ENCODE assay signal across 19 mouse cellular contexts in the genomic region with DNA sequence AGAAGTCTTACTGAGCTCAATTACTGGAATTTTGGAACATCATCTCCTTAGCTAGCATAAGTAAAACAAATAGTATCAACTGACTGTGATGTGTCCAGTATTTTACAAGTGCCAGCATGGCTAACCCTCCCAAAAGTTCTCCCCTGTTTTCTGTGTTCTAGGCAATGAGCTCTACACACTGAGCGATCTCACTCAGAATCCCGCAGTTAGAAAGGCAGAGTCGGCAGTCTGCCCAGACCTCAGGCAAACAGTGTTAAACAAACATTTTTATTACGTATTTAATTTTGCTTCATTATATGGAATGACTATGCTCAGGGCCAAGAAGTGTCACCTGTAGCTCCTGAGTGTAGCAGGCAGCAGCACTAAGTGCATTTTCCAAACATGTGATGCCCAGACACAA. TPM values are rescaled to one million over a fixed set of nuclear protein-coding genes. Genes with fewer than 3 reads are reported as not detected.
"Had no signal": no experiment of that assay in that cellular context is flagged by ENCODE, and none has a peak within 500 bp of the region (broad histone marks: within the 10 kb centered on the region; RNA-seq: fewer than 3 reads in every experiment).

No protein-coding gene starts in this region.

- H3K9ac ChIP-seq: liver, embryonic 12.5 days; liver, embryonic 14.5 days; lung, embryonic 15.5 days; midbrain, embryonic 12.5 days; neural tube, embryonic 12.5 days; stomach, embryonic 15.5 days had no signal

- H3K4me1 ChIP-seq: lung, embryonic 15.5 days; midbrain, embryonic 10.5 days; midbrain, embryonic 12.5 days; neural tube, embryonic 12.5 days; stomach, embryonic 15.5 days had no signal

- ATAC-seq: liver, embryonic 12.5 days; lung, postnatal 0 days; midbrain, embryonic 16.5 days had no signal

- H3K27me3 ChIP-seq: liver, embryonic 12.5 days; lung, embryonic 15.5 days; midbrain, embryonic 12.5 days; neural tube, embryonic 12.5 days; stomach, embryonic 15.5 days had no signal

- H3K4me3 ChIP-seq: liver, embryonic 12.5 days; lung, embryonic 15.5 days; midbrain, embryonic 10.5 days; midbrain, embryonic 12.5 days; myocyte; neural tube, embryonic 12.5 days; stomach, embryonic 15.5 days had no signal

- H3K9me3 ChIP-seq: liver, embryonic 12.5 days; lung, embryonic 15.5 days; midbrain, embryonic 10.5 days; midbrain, embryonic 12.5 days; neural tube, embryonic 12.5 days; stomach, embryonic 15.5 days had no signal

- H3K36me3 ChIP-seq: liver, embryonic 12.5 days; lung, embryonic 15.5 days; midbrain, embryonic 10.5 days; midbrain, embryonic 12.5 days; neural tube, embryonic 12.5 days; stomach, embryonic 15.5 days had no signal

- DNase-seq: lung, postnatal 4 days; midbrain, embryonic 14.5 days; retina, postnatal 1 day; right cerebral cortex, adult 18-20 months; right cerebral cortex, postnatal 25 days; thymus, postnatal 14 days had no signal

- H3K4me2 ChIP-seq: liver, embryonic 12.5 days; lung, embryonic 15.5 days; midbrain, embryonic 12.5 days; neural tube, embryonic 12.5 days; stomach, embryonic 15.5 days had no signal

- H3K27ac ChIP-seq: liver, embryonic 12.5 days; liver, embryonic 14.5 days; lung, embryonic 15.5 days; midbrain, embryonic 10.5 days; midbrain, embryonic 12.5 days; neural tube, embryonic 12.5 days; stomach, embryonic 15.5 days had no signal

RNA-seq across cellular contexts. Expression of gene Rag2, which starts 47.3 kb away (rescaled TPM):
- total RNA-seq: megakaryocyte, adult 5-6 weeks had no signal
- polyA plus RNA-seq: midbrain, embryonic 10.5 days; midbrain, embryonic 12.5 days; midbrain, embryonic 14.5 days; myocyte; neural tube, embryonic 12.5 days; neural tube, embryonic 14.5 days; spleen, adult 2 months had no signal
